Mouse (Mus musculus) heart, adult 2 months (tissue): ENCODE data around the gene Exoc4.

ENCODE experiments used
- CTCF ChIP-seq: fragments of 200-600 bp; IDR thresholded peaks from 2 replicates; pipeline ENCODE4 v1.8.1; 2022; ENCODE audit warnings: antibody characterized with exemption, mild to moderate bottlenecking, moderate library complexity
- POLR2A ChIP-seq: fragments of 200-500 bp; IDR thresholded peaks from 2 replicates; pipeline ENCODE4 v1.6.1; 2011; ENCODE audit warnings: mild to moderate bottlenecking, low read depth, low read length, control low read depth; ENCODE audit not compliant: insufficient read depth

GRCm38 (mm10) chr6:34013469-34013868 is 764.6 kb downstream of the Exoc4 start:
- no peak for TF ChIP-seq CTCF
- TF ChIP-seq POLR2A = no peak
